Mouse (Mus musculus) thymus, adult 2 months (tissue): ENCODE data around the gene Ntng2.

Experiments
- CTCF ChIP-seq: fragments of 200-500 bp; IDR thresholded peaks from 2 replicates; pipeline ENCODE4 v1.5.1; 2012; ENCODE audit warnings: mild to moderate bottlenecking, control low read depth, low read length, moderate library complexity, borderline replicate concordance; ENCODE audit not compliant: control insufficient read depth, poor library complexity, insufficient read depth; ENCODE audit errors: extremely low read depth
- POLR2A ChIP-seq: fragments of 200-500 bp; IDR thresholded peaks from 2 replicates; pipeline ENCODE4 v1.6.1; 2012; ENCODE audit warnings: mild to moderate bottlenecking, low read length, control low read depth, moderate library complexity; ENCODE audit not compliant: control insufficient read depth, poor library complexity, insufficient read depth; ENCODE audit errors: extremely low read depth

GRCm38 (mm10) chr2:29179810-29180209 is 73.0 kb downstream of the Ntng2 start:
- TF ChIP-seq CTCF (no peak), POLR2A (no peak)
